Mouse (Mus musculus): ENCODE results near the gene Dnajb13.
A peak's percentile ranks its signal among the peaks of the same experiment; 100 is the strongest.

The Dnajb13 gene

GRCm38 (mm10) chr7:100514573-100514972, at the start of gene Dnajb13:
Dnajb13 (minus strand) TSS chr7:100514960.
- no peak for DNase-seq (ENCODE audit: inconsistent ontology term)

GRCm38 (mm10) chr7:100561861-100562587, 47.3 kb upstream of the Dnajb13 start:
- DNase-seq (ENCODE audit: inconsistent ontology term) = peak; percentile 60

GRCm38 (mm10) chr7:100559331-100559730, 44.6 kb upstream of the Dnajb13 start:
- DNase-seq (ENCODE audit: inconsistent ontology term) = no peak

GRCm38 (mm10) chr7:100557241-100557640, 42.5 kb upstream of the Dnajb13 start:
- no peak for DNase-seq (ENCODE audit: inconsistent ontology term)

- DNase-seq (ENCODE audit: inconsistent ontology term) = peak; percentile 83
Observed at GRCm38 (mm10) chr7:100555431-100555951, 40.7 kb upstream of the Dnajb13 start.

- peak; percentile 54 for DNase-seq (ENCODE audit: inconsistent ontology term)
Observed at GRCm38 (mm10) chr7:100554939-100555338, 40.2 kb upstream of the Dnajb13 start.

GRCm38 (mm10) chr7:100550338-100551007, 35.7 kb upstream of the Dnajb13 start:
- DNase-seq (ENCODE audit: inconsistent ontology term) = peak; percentile 36

GRCm38 (mm10) chr7:100549796-100550195, 35.0 kb upstream of the Dnajb13 start:
- DNase-seq (ENCODE audit: inconsistent ontology term) = no peak

GRCm38 (mm10) chr7:100547631-100548030, 32.9 kb upstream of the Dnajb13 start:
- no peak for DNase-seq (ENCODE audit: inconsistent ontology term)

GRCm38 (mm10) chr7:100544437-100544836, 29.7 kb upstream of the Dnajb13 start:
- DNase-seq (ENCODE audit: inconsistent ontology term) = no peak

- DNase-seq (ENCODE audit: inconsistent ontology term) = no peak
Observed at GRCm38 (mm10) chr7:100539516-100539915, 24.8 kb upstream of the Dnajb13 start.

- DNase-seq (ENCODE audit: inconsistent ontology term) = no peak
Observed at GRCm38 (mm10) chr7:100537519-100537902, 22.8 kb upstream of the Dnajb13 start.

- peak; percentile 95 for DNase-seq (ENCODE audit: inconsistent ontology term)
Observed at GRCm38 (mm10) chr7:100536804-100537518, 22.2 kb upstream of the Dnajb13 start, which contains the start of gene Coa4. Coa4 (plus strand) TSS chr7:100537071.

- no peak for DNase-seq (ENCODE audit: inconsistent ontology term)
Observed at GRCm38 (mm10) chr7:100535831-100536230, 21.1 kb upstream of the Dnajb13 start.

- no peak for DNase-seq (ENCODE audit: inconsistent ontology term)
Observed at GRCm38 (mm10) chr7:100534216-100534615, 19.5 kb upstream of the Dnajb13 start.

GRCm38 (mm10) chr7:100533503-100533902, 18.7 kb upstream of the Dnajb13 start:
- no peak for DNase-seq (ENCODE audit: inconsistent ontology term)

- no peak for DNase-seq (ENCODE audit: inconsistent ontology term)
Observed at GRCm38 (mm10) chr7:100530766-100531165, 16.0 kb upstream of the Dnajb13 start.

GRCm38 (mm10) chr7:100524669-100525068, 9.9 kb upstream of the Dnajb13 start:
- no peak for DNase-seq (ENCODE audit: inconsistent ontology term)

GRCm38 (mm10) chr7:100522222-100522621, 7.5 kb upstream of the Dnajb13 start:
- no peak for DNase-seq (ENCODE audit: inconsistent ontology term)

- peak; percentile 70 for DNase-seq (ENCODE audit: inconsistent ontology term)
Observed at GRCm38 (mm10) chr7:100520663-100521285, 6.0 kb upstream of the Dnajb13 start.

- no peak for DNase-seq (ENCODE audit: inconsistent ontology term)
Observed at GRCm38 (mm10) chr7:100520204-100520603, 5.4 kb upstream of the Dnajb13 start.

- no peak for DNase-seq (ENCODE audit: inconsistent ontology term)
Observed at GRCm38 (mm10) chr7:100511602-100512001, 3.2 kb downstream of the Dnajb13 start.

Data from Muller cell, postnatal 12 days (primary cell).